18 mouse cellular contexts compared by ENCODE assay signal in the genomic region with DNA sequence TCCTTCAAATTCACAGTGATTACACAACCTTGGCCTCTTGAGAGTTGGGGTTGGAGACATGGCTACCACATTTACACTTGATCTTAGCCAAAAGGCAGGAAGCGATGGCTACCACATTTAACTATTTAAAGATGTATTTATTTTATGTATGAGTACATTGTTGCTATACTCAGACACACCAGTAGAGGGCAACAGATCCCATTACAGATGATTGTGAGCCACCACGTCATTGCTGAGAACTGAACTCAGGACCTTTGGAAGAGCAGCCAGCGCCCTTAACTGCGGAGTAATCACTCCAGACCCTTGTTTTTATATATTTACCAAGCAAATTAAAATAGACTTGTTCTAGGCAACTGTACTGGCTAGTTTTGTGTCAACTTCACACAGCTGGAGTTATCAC. TPM values are rescaled to one million over a fixed set of nuclear protein-coding genes. Genes with fewer than 3 reads are reported as not detected.
A peak's percentile ranks its signal among the peaks of the same experiment; 100 is the strongest.
DNase-seq lines count a peak whose midpoint lies in the region; ATAC-seq and TF ChIP-seq lines count a peak whose summit lies in the region.
"Had no signal": no experiment of that assay in that cellular context is flagged by ENCODE, and none has a peak within 500 bp of the region (broad histone marks: within the 10 kb centered on the region; RNA-seq: fewer than 3 reads in every experiment).

No protein-coding gene starts in this region.

- H3K4me2 ChIP-seq in liver, postnatal 0 days (ENCODE audit: low read depth, low read length): no peak overlapping the region
- H3K4me2 ChIP-seq in liver, embryonic 12.5 days: no peak overlapping the region
- H3K4me2 ChIP-seq: embryonic facial prominence, embryonic 13.5 days; hindbrain, embryonic 12.5 days; limb, embryonic 15.5 days; midbrain, embryonic 12.5 days had no signal

- intact Hi-C loops in gastrocnemius, adult 2 months (cut with DNase I): no loop called here

- no peaks in the 10 kb centered on the region for H3K9me3 ChIP-seq in liver, postnatal 0 days (ENCODE audit: low read length)
- no peaks in the 10 kb centered on the region for H3K9me3 ChIP-seq in liver, embryonic 12.5 days (replicated peaks)
- H3K9me3 ChIP-seq: embryonic facial prominence, embryonic 13.5 days; hindbrain, embryonic 12.5 days; limb, embryonic 15.5 days; midbrain, embryonic 12.5 days had no signal

- TF ChIP-seq EP300 in liver, postnatal 0 days (IDR thresholded peaks at IDR 0.05; ENCODE audit: low read depth): no peak

- WGBS in liver, postnatal 0 days (ENCODE audit: insufficient replicate concordance): 89% methylated on average over 4 of the region's 4 CpGs
- WGBS in liver, embryonic 12.5 days (ENCODE audit: insufficient replicate concordance): 85% methylated on average over 4 of the region's 4 CpGs

- no peak for ATAC-seq in liver, postnatal 0 days
- no peak for ATAC-seq in liver, embryonic 12.5 days
- ATAC-seq: forebrain, embryonic 14.5 days had no signal

- DNase-seq in gastrocnemius, adult 2 months: no peak
- no peak for DNase-seq in gastrocnemius, postnatal 10 days
- DNase-seq in liver, postnatal 0 days: no peak
- peak; percentile 42 for DNase-seq in NIH3T3 (ENCODE audit: low read depth)
- peak; percentile 29 for DNase-seq in splenic B cell, adult 2 months (ENCODE audit: low read depth, low spot score)
- DNase-seq in right cerebral cortex, postnatal 4 days: no peak
- DNase-seq: adrenal gland, postnatal 14 days; cerebellum, postnatal 14 days; gastrocnemius, postnatal 36 days; kidney, adult 11 months; lung, postnatal 4 days; thymus, postnatal 4 days had no signal

- no peaks in the 10 kb centered on the region for H3K27me3 ChIP-seq in liver, postnatal 0 days (ENCODE audit: insufficient read depth, low read length)
- H3K27me3 ChIP-seq in liver, embryonic 12.5 days (replicated peaks): no peaks in the 10 kb centered on the region
- no peaks in the 10 kb centered on the region for H3K27me3 ChIP-seq in splenic B cell, adult 2 months (ENCODE audit: control insufficient read depth, insufficient read depth, low read length, poor library complexity, severe bottlenecking)
- H3K27me3 ChIP-seq: embryonic facial prominence, embryonic 13.5 days; hindbrain, embryonic 12.5 days; limb, embryonic 15.5 days; midbrain, embryonic 12.5 days had no signal

- TF ChIP-seq CTCF in gastrocnemius, adult 2 months (IDR thresholded peaks at IDR 0.05): peak; percentile 57
- TF ChIP-seq CTCF in liver, postnatal 0 days (IDR thresholded peaks at IDR 0.05; ENCODE audit: low read depth): peak; percentile 49

- no peak overlapping the region for H3K27ac ChIP-seq in gastrocnemius, adult 2 months
- H3K27ac ChIP-seq in liver, postnatal 0 days (ENCODE audit: low read depth): no peak overlapping the region
- no peak overlapping the region for H3K27ac ChIP-seq in liver, embryonic 12.5 days
- H3K27ac ChIP-seq: embryonic facial prominence, embryonic 13.5 days; hindbrain, embryonic 12.5 days; limb, embryonic 15.5 days; midbrain, embryonic 12.5 days had no signal

- H3K4me3 ChIP-seq in gastrocnemius, adult 2 months: no peak overlapping the region
- H3K4me3 ChIP-seq in liver, postnatal 0 days (ENCODE audit: low read depth, low read length): no peak overlapping the region
- H3K4me3 ChIP-seq in liver, embryonic 12.5 days: no peak overlapping the region
- H3K4me3 ChIP-seq: embryonic facial prominence, embryonic 13.5 days; hindbrain, embryonic 12.5 days; limb, embryonic 15.5 days; midbrain, embryonic 12.5 days had no signal

- no peak overlapping the region for H3K9ac ChIP-seq in liver, postnatal 0 days (replicated peaks)
- H3K9ac ChIP-seq in liver, embryonic 12.5 days: no peak overlapping the region
- H3K9ac ChIP-seq: embryonic facial prominence, embryonic 13.5 days; hindbrain, embryonic 12.5 days; limb, embryonic 15.5 days; midbrain, embryonic 12.5 days had no signal

- no peaks in the 10 kb centered on the region for H3K4me1 ChIP-seq in liver, postnatal 0 days (ENCODE audit: insufficient read depth)
- H3K4me1 ChIP-seq in liver, embryonic 12.5 days: no peaks in the 10 kb centered on the region
- H3K4me1 ChIP-seq: embryonic facial prominence, embryonic 13.5 days; hindbrain, embryonic 12.5 days; limb, embryonic 15.5 days; midbrain, embryonic 12.5 days had no signal

- H3K36me3 ChIP-seq in liver, postnatal 0 days (replicated peaks; ENCODE audit: insufficient read depth, low read length): peaks cover 61% of the 10 kb centered on the region
- peaks cover 80% of the 10 kb centered on the region for H3K36me3 ChIP-seq in liver, embryonic 12.5 days
- H3K36me3 ChIP-seq in splenic B cell, adult 2 months (ENCODE audit: control insufficient read depth, insufficient read depth, low read length, poor library complexity, severe bottlenecking): peaks cover 28% of the 10 kb centered on the region

RNA-seq across cellular contexts. Expression of a gene that starts 36.8 kb away (rescaled TPM):
- 10 to 100 TPM; 13.3 to 15.8 TPM for total RNA-seq in gastrocnemius, adult 2 months (2021)
- 10 to 100 TPM; 22.7 to 26.7 TPM for total RNA-seq in gastrocnemius, postnatal 10 days (2021)
- 9.1 and 10.3 TPM in 2 replicates for polyA plus RNA-seq in liver, postnatal 0 days (2015; fragmentation: Nextera tagmentation; extraction: Ambion mirVana)
- polyA plus RNA-seq in liver, embryonic 12.5 days (2016; fragmentation: Nextera tagmentation; extraction: Ambion mirVana): 17.7 and 18.3 TPM in 2 replicates

RNA-seq across cellular contexts. Expression of a gene that starts 39.3 kb away (rescaled TPM):
- total RNA-seq in gastrocnemius, adult 2 months (2021): 10 to 100 TPM; 10.3 to 12.8 TPM
- total RNA-seq in gastrocnemius, postnatal 10 days (2021): 10 to 100 TPM; 13.8 to 17.0 TPM
- 3.7 and 3.8 TPM in 2 replicates for polyA plus RNA-seq in liver, postnatal 0 days (2015; fragmentation: Nextera tagmentation; extraction: Ambion mirVana)
- 12.2 and 12.7 TPM in 2 replicates for polyA plus RNA-seq in liver, embryonic 12.5 days (2016; fragmentation: Nextera tagmentation; extraction: Ambion mirVana)

RNA-seq across cellular contexts. Expression of a gene that starts 57.2 kb away (rescaled TPM):
- 10 to 100 TPM; 11.3 to 12.6 TPM for total RNA-seq in gastrocnemius, adult 2 months (2021)
- 10 to 100 TPM; 15.9 to 16.1 TPM for total RNA-seq in gastrocnemius, postnatal 10 days (2021)
- 65.3 and 66.6 TPM in 2 replicates for polyA plus RNA-seq in liver, postnatal 0 days (2015; fragmentation: Nextera tagmentation; extraction: Ambion mirVana)
- 33.8 and 37.2 TPM in 2 replicates for polyA plus RNA-seq in liver, embryonic 12.5 days (2016; fragmentation: Nextera tagmentation; extraction: Ambion mirVana)

RNA-seq across cellular contexts. Expression of a gene that starts 57.2 kb away (rescaled TPM):
- 1 to 10 TPM; 8.3 to 8.4 TPM for total RNA-seq in gastrocnemius, adult 2 months (2021)
- total RNA-seq in gastrocnemius, postnatal 10 days (2021): 1 to 10 TPM; 6.3 to 7.3 TPM
- 5.3 and 5.4 TPM in 2 replicates for polyA plus RNA-seq in liver, postnatal 0 days (2015; fragmentation: Nextera tagmentation; extraction: Ambion mirVana)
- 7.6 TPM in 2 replicates for polyA plus RNA-seq in liver, embryonic 12.5 days (2016; fragmentation: Nextera tagmentation; extraction: Ambion mirVana)

Comparison
In these comparisons a context has a peak if more than half of its experiments do, and no peak if none do; other contexts are left out.
1. DNase-seq: peak in NIH3T3 (single experiment) and splenic B cell, adult 2 months (single experiment); none in gastrocnemius, adult 2 months (single experiment), gastrocnemius, postnatal 10 days (single experiment), liver, postnatal 0 days (single experiment) and right cerebral cortex, postnatal 4 days (single experiment).